Mouse (Mus musculus): ENCODE measurements around the gene S100a10.
A peak's percentile ranks its signal among the peaks of the same experiment; 100 is the strongest.

The S100a10 gene

DNA sequence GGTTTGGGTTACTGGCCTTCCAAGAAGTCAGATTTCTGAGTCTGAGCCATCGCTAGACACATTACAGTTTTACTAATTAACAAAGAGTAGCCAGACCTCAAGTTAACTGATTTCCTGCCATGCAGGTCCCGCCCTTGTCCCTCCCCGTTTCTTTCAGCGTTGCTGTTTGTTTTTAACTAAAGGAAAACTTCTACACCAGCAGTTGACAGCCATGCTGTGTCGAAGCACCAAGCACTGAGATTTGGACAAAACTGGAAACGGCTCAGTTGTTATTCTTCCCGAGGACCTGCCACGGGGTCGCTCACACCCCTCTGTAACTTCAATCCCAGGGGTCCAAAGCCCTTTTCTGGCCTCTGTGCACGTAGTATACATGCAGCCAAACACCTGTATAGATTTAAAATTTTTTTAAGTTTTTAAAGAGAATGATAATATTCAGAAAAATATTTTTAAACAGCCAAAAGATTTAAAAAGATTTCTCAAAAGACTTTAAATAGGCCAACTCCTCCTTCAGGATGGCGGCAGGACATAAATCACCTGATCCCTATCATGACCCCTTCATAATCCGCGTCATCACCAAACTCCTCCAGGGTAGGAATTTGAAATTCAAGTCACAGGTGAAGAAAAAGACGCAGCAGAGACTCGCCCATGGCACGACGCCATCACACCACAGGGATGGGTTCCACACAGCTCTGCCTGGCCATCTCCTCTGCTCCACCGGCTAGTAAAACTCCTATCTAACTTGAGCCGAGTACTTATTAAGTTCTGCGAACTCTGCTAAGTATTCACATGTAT lies 6.9 kb upstream of the S100a10 start:
- peak; percentile 94 for DNase-seq

GRCm38 (mm10) chr3:93548541-93549266 lies 6.2 kb upstream of the S100a10 start:
- no peak for DNase-seq

GRCm38 (mm10) chr3:93549986-93550385 lies 4.9 kb upstream of the S100a10 start:
- DNase-seq: no peak

GRCm38 (mm10) chr3:93551950-93552901 lies 2.7 kb upstream of the S100a10 start:
- no peak for DNase-seq

DNA sequence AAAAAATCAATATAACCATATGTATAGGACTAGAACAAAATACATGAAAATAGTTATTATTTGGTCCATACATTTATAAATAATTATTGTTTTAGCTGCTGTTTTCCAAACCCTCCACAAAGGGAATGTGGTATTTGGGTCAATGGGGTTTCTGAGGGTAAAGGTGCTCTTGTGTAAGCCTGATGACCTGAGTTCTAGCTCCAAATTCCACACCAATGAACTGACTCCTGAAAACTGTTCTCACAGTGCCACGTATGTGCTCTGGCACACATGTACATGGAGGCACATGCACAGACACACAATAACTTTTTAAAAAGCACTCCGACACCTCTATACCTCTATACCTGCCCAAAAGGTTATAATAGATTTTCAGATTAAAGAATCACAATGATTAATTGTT lies 1.6 kb upstream of the S100a10 start:
- DNase-seq: no peak

- DNase-seq: peak; percentile 95
These were observed 1.0 kb upstream of the S100a10 start for GRCm38 (mm10) chr3:93553765-93554378.

DNA sequence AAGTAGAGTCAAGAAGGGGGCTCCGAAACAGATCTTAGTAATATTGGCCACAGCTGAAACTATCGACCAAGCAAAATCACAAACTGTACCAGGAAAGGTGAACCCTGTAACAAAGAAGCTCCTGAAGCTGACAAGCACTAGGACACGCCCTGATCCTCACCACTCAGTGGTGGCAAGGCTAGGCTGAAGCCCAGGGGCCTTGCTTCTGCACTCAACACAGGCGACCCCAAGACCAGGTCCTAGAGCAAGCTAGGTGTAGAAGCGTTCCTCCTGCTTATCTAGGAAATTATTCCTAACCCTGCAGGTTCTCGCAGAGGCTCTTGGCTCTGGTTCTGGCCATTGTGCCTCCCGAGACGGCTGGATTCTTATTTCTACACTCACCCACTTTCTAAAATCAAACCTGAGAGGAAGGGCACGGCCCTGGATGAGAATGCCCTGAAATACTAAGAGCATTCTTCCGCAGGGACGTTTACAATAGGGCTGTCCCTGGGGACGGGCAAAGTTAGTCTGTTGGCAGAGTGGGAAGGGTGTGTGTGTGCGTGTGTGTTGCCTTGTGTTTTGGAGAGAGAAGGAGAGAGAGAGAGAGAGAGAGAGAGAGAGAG lies 400 bp upstream of the S100a10 start:
- DNase-seq: peak; percentile 95

DNA sequence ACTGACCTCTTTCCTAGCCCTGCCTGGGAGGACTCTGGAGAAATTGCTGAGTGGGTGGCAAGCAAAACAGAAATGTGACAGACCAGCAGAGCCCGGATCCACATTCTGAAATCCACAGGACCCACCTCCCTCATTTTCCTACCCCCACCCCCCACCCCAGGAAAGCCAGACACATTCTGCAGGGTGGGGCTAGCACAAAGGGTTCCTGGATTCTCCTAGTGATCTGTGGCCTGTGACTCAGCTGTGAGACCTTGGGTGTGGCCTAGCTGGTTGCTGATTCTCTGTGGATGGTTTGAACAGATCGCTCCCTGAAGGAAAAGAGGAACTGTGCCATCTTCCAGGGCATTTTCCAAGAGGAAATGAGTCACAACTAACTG lies 986 bp downstream of the S100a10 start:
- DNase-seq: peak; percentile 99

DNA sequence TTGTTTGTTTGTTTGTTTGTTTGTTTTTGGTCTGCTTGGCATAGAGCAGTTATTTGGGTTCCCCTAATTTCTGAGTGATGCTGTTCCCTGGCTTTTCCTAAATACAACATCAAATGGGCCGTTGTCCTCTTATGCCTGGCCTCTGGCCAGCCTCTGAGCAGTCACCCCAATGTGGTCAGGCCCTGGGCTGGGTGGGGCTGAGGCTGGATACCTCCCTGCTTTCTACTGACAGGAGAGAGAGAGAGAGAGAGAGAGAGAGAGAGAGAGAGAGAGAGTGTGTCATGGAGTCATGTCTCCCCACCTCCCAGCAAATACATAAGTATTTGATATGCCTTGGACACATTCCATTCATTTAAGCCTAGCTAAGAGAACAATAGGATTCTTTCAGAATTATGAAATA lies 1.7 kb downstream of the S100a10 start:
- DNase-seq: peak; percentile 91

DNA sequence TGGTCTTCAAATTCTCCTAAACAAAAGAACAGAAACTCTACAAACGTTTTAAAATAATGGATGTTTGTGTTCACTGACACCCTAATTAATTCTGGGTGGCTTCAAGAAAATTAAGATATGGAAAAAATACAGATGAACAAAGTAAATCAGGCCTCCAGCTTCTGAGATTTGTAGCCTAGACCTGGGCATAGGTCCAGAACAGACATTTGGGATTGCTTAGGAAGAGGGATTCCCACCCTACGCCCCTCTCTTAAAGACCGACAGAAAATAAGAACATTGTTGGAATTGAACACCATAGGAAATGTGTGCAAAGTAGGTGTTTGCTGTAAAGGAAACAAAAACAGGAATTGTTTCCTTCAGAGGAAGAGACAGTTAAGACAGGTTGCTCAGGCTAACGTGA lies 2.6 kb downstream of the S100a10 start:
- peak; percentile 36 for DNase-seq

- peak; percentile 81 for DNase-seq
These were observed 5.1 kb downstream of the S100a10 start for GRCm38 (mm10) chr3:93559961-93560360.

- peak; percentile 21 for DNase-seq
These were observed 7.5 kb downstream of the S100a10 start for GRCm38 (mm10) chr3:93562372-93562771.

DNA sequence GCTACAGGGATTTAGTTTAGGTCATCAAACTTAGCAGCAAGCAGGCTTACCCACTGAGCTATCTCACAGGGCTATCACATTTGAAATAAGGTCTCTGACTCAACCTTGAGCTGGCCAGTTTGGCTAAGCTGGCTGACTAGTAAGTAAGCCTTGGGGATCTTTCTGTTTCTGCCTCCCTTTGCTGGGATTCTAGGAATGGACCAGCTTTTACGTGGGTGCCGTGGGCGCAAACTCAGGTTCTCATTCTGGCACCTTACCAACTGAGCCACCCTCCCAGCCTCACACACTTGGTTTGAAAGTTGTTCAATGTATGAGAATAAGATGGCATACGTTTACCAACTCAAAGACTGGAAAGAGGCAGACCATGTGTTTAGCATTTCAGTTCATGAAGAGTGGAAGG lies 8.3 kb downstream of the S100a10 start:
- DNase-seq: peak; percentile 65

DNA sequence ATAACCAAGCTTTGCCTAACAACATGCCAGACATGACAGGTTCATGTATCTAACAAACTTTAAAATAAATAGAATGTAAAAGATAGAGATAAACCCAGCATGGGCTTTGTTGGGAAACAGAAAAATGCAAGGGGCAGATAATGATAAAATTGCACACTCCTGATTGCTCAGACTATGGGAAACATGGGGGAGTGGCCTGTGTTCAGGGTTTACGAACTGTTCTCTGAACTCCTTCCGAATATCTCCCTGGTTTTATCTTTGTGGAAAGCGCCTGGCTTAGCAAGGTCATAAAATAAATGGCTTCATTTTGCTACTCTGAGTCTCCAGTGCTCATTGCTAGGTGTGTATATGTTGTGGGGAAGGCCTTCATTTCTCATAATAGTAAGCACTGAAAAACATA lies 12.0 kb downstream of the S100a10 start:
- DNase-seq: no peak

- DNase-seq: peak; percentile 92
These were observed 12.8 kb downstream of the S100a10 start for GRCm38 (mm10) chr3:93567721-93568120.

- DNase-seq: peak; percentile 99
These were observed 13.7 kb downstream of the S100a10 start for GRCm38 (mm10) chr3:93568428-93569040.

GRCm38 (mm10) chr3:93569046-93569445 lies 14.2 kb downstream of the S100a10 start:
- no peak for DNase-seq

DNA sequence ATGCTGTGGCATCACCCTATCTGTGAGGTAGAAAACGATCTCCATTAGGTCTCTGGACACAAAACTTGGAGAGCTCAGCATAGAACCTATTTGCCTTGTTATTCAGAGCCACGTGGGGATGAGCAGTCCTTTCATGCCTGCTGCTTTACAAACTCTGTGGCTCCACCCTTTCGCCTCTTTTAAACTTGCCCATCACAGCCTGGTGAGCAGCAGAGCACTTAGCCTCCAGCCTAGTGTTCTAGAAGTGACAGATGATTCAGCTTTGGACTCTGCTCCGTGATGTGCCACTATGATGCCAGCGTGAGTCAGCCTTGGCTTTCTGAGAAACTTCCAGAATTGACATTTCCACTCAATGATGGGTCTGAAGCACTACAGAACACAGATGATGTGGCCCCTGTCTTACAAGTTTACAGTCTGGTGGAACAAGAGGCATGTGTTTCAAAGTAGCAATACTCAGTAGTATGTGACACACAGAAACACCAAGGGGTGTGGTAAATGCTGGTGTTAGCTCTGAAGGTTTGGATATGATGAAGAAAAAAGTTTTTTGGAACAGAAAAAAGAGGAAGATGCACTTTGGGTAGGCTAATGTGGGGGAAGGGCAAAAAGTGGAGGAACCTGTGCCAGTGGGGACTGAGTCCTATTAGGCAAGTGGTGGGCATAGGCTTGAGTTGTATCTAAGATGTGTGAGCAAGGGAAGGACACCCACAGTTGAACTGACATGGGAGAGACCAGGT lies 17.3 kb downstream of the S100a10 start:
- peak; percentile 69 for DNase-seq

DNA sequence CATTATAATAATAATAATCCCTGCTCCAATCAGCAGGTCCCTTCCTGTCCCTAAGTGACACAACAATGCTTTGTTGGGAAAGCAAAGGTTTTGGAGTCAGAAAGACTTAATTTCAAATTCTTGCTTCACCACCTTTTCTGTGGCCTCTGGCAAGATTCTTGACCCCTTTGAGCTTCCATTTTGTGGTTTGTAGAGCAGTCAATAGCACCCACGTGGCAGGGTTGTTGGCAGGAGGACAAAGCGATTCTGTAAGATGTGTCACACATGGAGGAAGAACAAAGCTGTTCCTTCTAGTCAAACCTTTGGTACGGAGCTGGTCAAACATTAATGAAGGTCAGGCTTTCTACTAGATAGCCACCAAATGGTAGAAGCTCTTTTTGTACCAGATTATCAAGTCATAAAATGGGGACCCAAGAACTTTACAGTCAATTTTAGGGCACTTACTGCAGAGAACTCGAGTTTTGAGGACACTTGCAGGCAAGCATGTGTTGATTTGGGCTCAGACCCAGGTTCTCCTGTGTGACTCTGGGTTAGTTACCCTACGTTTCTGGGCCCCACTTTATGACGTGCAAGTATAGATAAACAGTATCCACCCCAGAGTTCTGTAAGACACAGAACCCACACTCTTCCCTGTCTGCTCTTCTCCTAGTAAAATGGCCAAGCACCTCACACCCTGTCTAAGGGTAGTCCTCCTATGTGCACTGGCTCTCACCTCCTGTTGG lies 24.6 kb downstream of the S100a10 start:
- DNase-seq: peak; percentile 90

- no peak for DNase-seq
These were observed 25.1 kb downstream of the S100a10 start for GRCm38 (mm10) chr3:93580039-93580403.
